Mouse (Mus musculus): ENCODE results near the gene Cryaa.
A peak's percentile ranks its signal among the peaks of the same experiment; 100 is the strongest.
"Not testable (repeated sequence)": the region's sequence is repeated elsewhere in the genome, so short reads cannot be mapped to it uniquely, and the experiment has no call there.

Gene Cryaa

GRCm38 (mm10) chr17:31658468-31659185 is 19.0 kb upstream of the Cryaa start, which contains the start of gene U2af1:
Gene U2af1 (minus strand): TSS chr17:31658892.
- peak; percentile 93 for DNase-seq (ENCODE audit: extremely low spot score, low read depth, low spot score)

- no peak for DNase-seq (ENCODE audit: extremely low spot score, low read depth, low spot score)
These were observed 16.9 kb upstream of the Cryaa start for GRCm38 (mm10) chr17:31660661-31661250.

GRCm38 (mm10) chr17:31662855-31663254 is 14.8 kb upstream of the Cryaa start:
- DNase-seq (ENCODE audit: extremely low spot score, low read depth, low spot score) = no peak

GRCm38 (mm10) chr17:31664760-31665159 is 12.8 kb upstream of the Cryaa start:
- peak; percentile 72 for DNase-seq (ENCODE audit: extremely low spot score, low read depth, low spot score)

GRCm38 (mm10) chr17:31668306-31668705 is 9.3 kb upstream of the Cryaa start:
- no peak for DNase-seq (ENCODE audit: extremely low spot score, low read depth, low spot score)

GRCm38 (mm10) chr17:31670163-31670562 is 7.4 kb upstream of the Cryaa start:
- DNase-seq (ENCODE audit: extremely low spot score, low read depth, low spot score) = no peak

- no peak for DNase-seq (ENCODE audit: extremely low spot score, low read depth, low spot score)
These were observed 5.9 kb upstream of the Cryaa start for GRCm38 (mm10) chr17:31671698-31672097.

GRCm38 (mm10) chr17:31672279-31672678 is 5.3 kb upstream of the Cryaa start:
- no peak for DNase-seq (ENCODE audit: extremely low spot score, low read depth, low spot score)

- DNase-seq (ENCODE audit: extremely low spot score, low read depth, low spot score) = no peak
These were observed 3.2 kb upstream of the Cryaa start for GRCm38 (mm10) chr17:31674426-31674825.

- DNase-seq (ENCODE audit: extremely low spot score, low read depth, low spot score) = no peak
These were observed 2.8 kb downstream of the Cryaa start for GRCm38 (mm10) chr17:31680450-31680849.

- DNase-seq (ENCODE audit: extremely low spot score, low read depth, low spot score) = peak; percentile 92
These were observed 8.1 kb downstream of the Cryaa start for GRCm38 (mm10) chr17:31685514-31686224.

- DNase-seq (ENCODE audit: extremely low spot score, low read depth, low spot score) = no peak
These were observed 8.6 kb downstream of the Cryaa start for GRCm38 (mm10) chr17:31686225-31686564.

- no peak for DNase-seq (ENCODE audit: extremely low spot score, low read depth, low spot score)
These were observed 10.5 kb downstream of the Cryaa start for GRCm38 (mm10) chr17:31688112-31688511.

- DNase-seq (ENCODE audit: extremely low spot score, low read depth, low spot score) = no peak
These were observed 12.0 kb downstream of the Cryaa start for GRCm38 (mm10) chr17:31689606-31690005.

- no peak for DNase-seq (ENCODE audit: extremely low spot score, low read depth, low spot score)
These were observed 15.3 kb downstream of the Cryaa start for GRCm38 (mm10) chr17:31692918-31693317.

- DNase-seq (ENCODE audit: extremely low spot score, low read depth, low spot score) = no peak
These were observed 15.9 kb downstream of the Cryaa start for GRCm38 (mm10) chr17:31693330-31694022.

- DNase-seq (ENCODE audit: extremely low spot score, low read depth, low spot score) = no peak
These were observed 16.4 kb downstream of the Cryaa start for GRCm38 (mm10) chr17:31694023-31694376.

GRCm38 (mm10) chr17:31694949-31695348 is 17.3 kb downstream of the Cryaa start:
- DNase-seq (ENCODE audit: extremely low spot score, low read depth, low spot score) = no peak

GRCm38 (mm10) chr17:31695356-31695755 is 17.7 kb downstream of the Cryaa start:
- not testable (repeated sequence) for DNase-seq (ENCODE audit: extremely low spot score, low read depth, low spot score)

- no peak for DNase-seq (ENCODE audit: extremely low spot score, low read depth, low spot score)
These were observed 20.7 kb downstream of the Cryaa start for GRCm38 (mm10) chr17:31698347-31698746.

- DNase-seq (ENCODE audit: extremely low spot score, low read depth, low spot score) = no peak
These were observed 25.8 kb downstream of the Cryaa start for GRCm38 (mm10) chr17:31703276-31703980.
